Mouse (Mus musculus) heart, adult 2 months (tissue): ENCODE results near the gene Fars2.

Source experiments
- CTCF ChIP-seq: fragments of 200-600 bp; IDR thresholded peaks from 2 replicates; pipeline ENCODE4 v1.8.1; 2022; ENCODE audit warnings: antibody characterized with exemption, mild to moderate bottlenecking, moderate library complexity
- EP300 ChIP-seq: fragments of 200-500 bp; IDR thresholded peaks from 2 replicates; pipeline ENCODE4 v1.6.1; 2011; ENCODE audit warnings: low read depth, low read length, control low read depth; ENCODE audit not compliant: insufficient read depth
- POLR2A ChIP-seq: fragments of 200-500 bp; IDR thresholded peaks from 2 replicates; pipeline ENCODE4 v1.6.1; 2011; ENCODE audit warnings: mild to moderate bottlenecking, low read depth, low read length, control low read depth; ENCODE audit not compliant: insufficient read depth

DNA sequence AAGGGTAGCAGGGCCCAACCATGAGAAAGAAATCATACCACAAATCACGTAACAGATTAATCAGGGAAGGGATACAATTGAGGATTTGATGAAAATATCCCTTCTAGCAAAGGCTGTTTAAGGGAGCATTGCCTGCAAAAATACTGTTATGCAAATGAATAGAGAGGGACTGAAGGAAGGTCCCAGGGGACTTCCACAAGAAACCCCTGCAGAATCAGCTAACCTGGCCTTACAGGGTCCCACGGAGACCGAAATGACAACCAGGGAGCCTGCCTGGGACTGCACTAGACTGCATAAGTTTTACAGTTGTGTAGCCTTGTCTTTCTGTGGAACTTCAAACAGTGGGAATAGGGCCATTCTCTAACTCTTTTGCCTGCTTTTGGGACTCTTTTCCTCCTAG lies 98.8 kb downstream of the Fars2 start:
- TF ChIP-seq CTCF (no peak), EP300 (no peak), POLR2A (no peak)
